Mouse (Mus musculus): ENCODE data around the gene Cib2. TPM values are rescaled to one million over a fixed set of nuclear protein-coding genes. Genes with fewer than 3 reads are reported as not detected.

The Cib2 gene
- total RNA-seq, 2 experiments from 2014 or later, result 69.3 to 83.3 TPM

DNA sequence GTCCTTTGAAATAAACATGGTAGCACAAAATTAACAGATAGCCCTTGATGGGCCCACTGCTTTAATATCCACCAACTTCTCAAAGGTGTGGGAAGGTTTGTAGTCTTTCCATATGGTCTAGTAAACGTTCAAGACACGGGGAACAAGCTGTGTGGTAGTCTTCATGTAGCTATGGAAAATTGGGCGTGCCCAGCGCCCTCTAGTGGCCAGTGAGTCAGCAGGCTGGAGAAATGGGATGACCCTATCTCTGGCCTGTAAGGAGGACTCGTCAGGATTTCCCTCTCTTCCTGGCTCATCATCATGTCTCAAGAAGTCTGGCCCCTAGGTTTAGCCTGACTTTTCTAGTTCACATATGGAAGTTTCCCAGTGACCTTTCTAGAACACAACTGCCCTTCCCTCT lies 12.5 kb downstream of the Cib2 start:
- DNase-seq, result peak; percentile 79

GRCm38 (mm10) chr9:54544954-54545315 lies 15.1 kb downstream of the Cib2 start:
- no peak for DNase-seq

GRCm38 (mm10) chr9:54544212-54544953 lies 15.6 kb downstream of the Cib2 start:
- DNase-seq, result no peak

DNA sequence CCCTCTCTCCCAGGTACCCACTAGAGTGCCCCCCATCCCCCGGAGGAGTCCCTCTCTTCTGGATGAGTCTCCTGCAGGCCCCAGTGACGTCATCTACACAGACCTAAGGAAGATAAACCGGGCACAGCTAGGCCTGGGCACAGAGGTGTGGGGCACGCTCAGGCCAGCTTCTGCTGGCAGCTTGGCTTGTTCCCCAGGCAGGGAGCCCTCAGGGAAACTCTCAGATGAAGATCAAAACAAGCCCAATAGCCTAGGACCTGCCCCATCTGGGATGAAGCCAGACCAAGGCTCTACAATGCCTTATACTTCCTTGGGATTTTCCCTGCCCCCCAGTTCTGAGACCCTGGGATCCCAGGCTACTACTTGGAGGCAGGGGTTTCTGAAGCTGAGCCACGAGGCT lies 19.2 kb downstream of the Cib2 start:
- DNase-seq, result peak; percentile 58

DNA sequence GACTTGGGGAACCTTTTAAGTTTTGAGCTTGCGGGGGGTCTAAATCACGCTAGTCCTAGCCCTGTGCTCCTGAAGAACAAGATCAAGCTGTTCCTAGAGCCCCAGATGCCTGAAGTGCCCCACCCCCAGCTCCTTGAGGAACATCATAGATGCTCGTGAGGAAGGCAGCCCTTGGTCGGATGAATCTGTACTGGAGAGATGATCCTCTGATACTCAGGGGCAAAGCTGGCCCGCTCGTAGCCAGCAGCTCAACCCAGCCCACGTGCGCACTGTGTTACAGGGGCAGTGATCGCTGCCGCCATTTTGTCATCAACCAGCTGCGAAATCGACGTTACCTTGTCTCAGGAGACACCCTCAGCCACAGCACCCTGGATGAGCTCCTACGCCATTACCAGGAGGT lies 21.3 kb downstream of the Cib2 start, which contains the start of gene Sh2d7:
Sh2d7 (plus strand) TSS at position 301 of the 400 bp plus-strand sequence.
- DNase-seq, result no peak

- no peak for DNase-seq
Observed at GRCm38 (mm10) chr9:54538244-54538643, 21.8 kb downstream of the Cib2 start.

DNA sequence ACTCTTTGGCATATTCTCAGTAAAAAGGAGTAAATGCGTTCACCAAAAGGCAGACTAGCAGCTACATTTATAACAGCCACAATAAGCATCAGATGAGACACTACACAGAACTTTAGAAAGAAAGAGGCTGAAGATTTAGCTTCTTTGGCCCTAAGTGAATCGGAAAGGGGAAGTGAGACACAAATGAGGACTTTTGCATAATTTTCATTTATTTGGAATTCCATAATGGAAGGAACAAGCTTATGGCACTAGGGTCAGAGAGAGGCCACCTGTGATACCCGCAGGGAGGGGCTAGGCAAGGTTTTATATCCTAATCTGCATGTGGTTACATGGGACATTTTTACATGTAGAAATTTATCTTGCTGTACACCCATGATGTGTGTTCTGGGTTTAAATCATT lies 22.5 kb downstream of the Cib2 start:
- DNase-seq, result no peak

DNA sequence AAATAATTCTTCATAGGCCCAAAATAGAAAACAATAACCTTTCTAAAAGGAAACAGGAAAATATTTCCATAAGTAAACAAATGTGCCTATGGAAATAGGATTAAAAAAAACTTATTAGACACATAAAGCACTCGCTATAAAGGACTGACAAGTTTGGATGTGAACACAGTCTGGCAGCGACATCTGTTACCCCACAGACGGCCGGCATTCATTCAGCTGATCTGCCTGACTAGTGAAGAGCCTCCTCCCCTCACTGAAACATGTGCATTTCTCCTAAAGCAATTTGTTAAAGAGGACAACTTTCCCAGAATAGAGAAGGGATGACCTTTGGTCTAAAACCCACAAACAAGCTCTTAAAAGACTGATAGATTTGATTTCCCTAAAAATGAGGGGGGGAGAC lies 23.0 kb downstream of the Cib2 start:
- no peak for DNase-seq

GRCm38 (mm10) chr9:54536236-54536635 lies 23.8 kb downstream of the Cib2 start:
- DNase-seq, result peak; percentile 45

DNA sequence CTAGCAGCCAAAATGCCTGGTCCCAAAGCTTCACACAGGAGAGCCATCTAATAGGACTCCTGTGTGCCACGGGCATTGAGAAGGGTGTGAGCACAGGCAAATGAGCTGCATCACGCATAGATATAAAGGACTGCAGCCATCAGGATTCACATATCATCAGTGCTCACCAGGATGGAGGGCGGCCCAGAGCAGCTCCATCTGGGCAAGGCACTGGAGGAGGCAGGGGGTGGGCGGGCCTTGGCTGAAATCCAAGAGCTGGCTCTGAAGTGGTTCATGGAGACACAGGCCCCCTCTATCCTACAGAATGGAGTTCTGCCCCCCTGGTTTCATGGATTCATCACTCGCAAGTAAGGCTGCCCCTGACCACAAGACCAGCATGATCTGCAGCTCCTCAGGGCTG lies 26.0 kb downstream of the Cib2 start:
- peak; percentile 34 for DNase-seq

- DNase-seq, result no peak
Observed at GRCm38 (mm10) chr9:54532926-54533325, 27.1 kb downstream of the Cib2 start.

GRCm38 (mm10) chr9:54531421-54531820 lies 28.6 kb downstream of the Cib2 start:
- DNase-seq, result no peak

DNA sequence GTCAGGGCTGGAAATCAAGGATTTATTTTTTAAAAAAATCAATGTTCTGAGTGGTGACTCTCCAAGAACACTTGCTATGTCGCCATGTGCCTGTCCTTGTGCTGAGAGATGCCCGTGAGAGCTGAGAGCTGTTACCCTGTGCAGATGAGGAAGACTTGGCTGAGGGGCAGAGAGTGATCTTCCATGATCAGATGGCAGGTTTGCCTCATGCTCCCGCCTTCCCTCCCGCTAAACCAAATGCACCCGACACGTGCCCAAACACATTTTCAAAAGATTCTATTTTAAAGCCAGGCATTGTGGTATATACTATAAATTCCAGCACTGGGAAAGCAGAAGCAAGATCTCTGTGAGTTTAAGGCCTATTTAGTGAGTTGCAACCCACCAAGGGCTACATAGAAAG lies 29.2 kb downstream of the Cib2 start:
- no peak for DNase-seq

- DNase-seq, result no peak
Observed at GRCm38 (mm10) chr9:54529950-54530349, 30.1 kb downstream of the Cib2 start.

DNA sequence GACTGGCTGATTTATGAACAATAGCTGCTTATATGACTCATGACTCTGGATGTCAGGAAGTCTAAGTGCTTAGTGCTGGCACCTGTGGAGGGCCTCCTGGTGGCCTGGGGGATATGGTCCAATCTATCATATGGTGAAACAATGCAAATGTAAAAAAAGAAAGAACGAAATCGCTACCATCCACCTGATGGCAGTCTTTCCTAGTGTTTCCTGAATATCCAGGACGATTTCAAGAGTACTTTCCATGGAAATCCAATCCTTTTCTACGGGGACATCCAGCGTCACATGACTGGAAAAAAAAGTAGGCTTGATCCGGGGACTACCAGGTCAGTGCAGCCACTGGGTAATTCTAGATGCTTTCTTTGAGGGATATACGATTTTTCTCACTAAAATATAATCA lies 32.3 kb downstream of the Cib2 start:
- DNase-seq, result no peak

DNA sequence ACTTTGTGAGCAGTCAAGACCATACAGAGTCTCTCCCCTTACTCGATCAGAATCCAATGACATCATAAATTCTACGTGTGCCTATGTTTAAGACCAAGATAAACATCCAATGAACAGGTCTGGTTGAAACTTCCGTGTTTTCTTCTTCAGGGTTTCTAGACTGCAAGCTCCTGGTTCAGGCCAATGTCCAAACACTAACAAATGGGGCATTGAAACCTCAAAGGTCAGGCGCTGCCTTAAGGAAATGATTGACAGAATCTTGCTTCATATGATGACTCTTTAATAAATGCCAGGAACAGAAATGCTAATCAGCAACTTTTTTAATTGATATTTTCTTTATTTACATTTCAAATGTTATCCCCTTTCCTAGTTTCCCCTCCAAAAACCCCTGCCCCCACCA lies 39.7 kb downstream of the Cib2 start:
- DNase-seq, result no peak

- DNase-seq, result no peak
Observed at GRCm38 (mm10) chr9:54518921-54519320, 41.1 kb downstream of the Cib2 start.

DNA sequence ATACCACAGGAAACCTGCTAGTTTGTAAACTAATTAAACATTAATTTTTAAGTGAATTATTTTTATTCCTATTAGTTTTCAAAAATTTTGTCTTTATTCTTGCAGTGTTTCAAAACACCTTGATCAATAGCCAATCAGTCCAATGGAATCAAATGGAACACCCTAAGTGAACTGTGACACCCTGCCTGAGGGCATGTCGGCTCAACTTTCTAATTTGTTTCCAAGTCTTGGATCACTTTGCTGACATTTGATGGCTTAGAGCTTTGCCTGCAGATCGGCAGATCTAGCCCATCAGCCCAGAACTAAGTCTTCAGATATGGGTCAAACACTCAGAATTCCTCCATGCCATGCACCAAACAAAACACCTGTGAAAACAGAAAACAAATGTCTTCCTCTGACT lies 44.0 kb downstream of the Cib2 start:
- DNase-seq, result no peak

- DNase-seq, result no peak
Observed at GRCm38 (mm10) chr9:54502873-54503272, 57.1 kb downstream of the Cib2 start.

GRCm38 (mm10) chr9:54502111-54502495 lies 57.9 kb downstream of the Cib2 start:
- no peak for DNase-seq

- peak; percentile 93 for DNase-seq
Observed at GRCm38 (mm10) chr9:54501453-54502110, 58.4 kb downstream of the Cib2 start, which contains the start of gene Dmxl2. Dmxl2 (minus strand) TSS chr9:54501626.

- peak; percentile 60 for DNase-seq
Observed at GRCm38 (mm10) chr9:54500832-54501452, 59.1 kb downstream of the Cib2 start.

DNA sequence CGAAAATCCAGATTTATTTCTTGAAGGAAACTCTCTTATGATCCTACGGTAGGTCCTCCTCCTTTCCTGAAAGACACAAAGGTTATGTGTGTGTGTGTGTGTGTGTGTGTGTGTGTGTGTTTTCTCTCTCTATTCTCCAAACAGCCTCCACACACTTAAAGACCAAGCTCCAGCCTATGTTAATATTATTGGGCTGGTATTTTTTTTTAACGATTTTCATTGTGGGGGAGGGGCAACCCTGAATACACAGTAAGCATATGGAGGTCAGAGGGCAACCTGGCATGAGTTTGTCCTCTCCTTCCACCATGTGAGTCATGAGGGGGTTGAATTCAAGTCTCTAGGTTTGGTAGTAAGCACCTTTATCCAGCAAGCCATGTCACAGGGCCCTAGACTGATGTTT lies 60.2 kb downstream of the Cib2 start:
- no peak for DNase-seq

DNA sequence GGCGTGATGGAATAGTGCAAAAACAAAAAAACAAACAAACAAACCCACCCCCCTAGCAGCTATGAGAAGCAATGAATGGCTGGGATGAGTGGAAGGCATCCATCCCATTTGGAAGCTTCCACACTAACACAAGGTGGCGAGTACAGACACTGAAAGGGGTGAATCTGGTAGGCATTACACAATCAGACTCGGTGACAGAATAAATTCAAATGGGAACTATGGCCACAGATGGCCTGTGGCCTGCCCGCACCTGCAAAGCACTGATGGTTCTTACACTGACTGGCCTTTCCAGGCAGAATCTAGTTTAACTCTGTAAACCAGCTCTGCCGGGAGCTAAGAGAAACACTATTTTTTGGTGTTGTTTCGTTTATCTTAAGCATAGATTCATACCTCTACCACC lies 60.7 kb downstream of the Cib2 start:
- DNase-seq, result no peak
